Mouse (Mus musculus): ENCODE results near the gene Hdac5. TPM values are rescaled to one million over a fixed set of nuclear protein-coding genes. Genes with fewer than 3 reads are reported as not detected.
A peak's percentile ranks its signal among the peaks of the same experiment; 100 is the strongest.

The Hdac5 gene
- polyA plus RNA-seq, 1 experiment: 102 TPM

DNA sequence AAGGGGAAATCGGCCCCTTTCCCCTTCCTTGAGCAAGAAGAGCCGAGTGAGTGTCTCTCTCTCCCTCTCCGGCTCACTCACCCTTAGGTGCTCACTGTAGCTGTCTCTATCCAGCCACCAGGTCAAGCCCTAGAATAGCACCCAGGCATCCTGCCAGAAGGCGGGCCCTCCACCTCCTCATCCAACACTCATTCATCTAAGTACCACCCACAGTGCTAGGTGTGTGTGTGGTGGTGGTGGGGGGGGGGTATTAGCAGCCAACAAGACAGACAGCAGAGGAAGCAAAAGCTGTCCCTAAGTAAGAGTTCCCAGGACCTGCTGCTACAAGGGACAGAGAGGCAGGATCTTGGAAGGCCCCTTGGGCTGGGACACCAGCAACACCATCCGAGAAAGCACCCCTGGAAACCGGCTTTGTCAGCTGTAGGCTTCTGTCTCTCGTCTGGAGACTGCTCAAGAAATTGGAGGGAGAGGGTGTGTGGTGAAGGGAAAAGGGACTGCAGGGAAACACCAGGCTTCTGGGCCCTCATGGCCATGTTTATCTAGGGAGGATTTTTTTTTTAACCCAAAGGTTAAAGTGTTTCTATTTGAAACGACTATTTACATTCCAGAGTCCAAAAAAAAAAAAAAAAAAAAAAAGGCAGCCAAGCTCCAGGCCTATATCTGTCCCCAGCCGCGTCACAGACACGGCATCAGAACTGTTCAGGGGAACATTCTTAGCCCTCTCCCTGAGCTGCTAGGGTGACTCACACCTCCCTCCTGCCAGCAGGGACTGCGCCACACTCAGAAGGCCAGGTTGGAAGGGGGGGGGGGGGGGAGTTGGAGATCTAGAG is 13.7 kb downstream of the Hdac5 start:
- Histone ChIP-seq H3K36me3 (ENCODE audit: control insufficient read depth, insufficient read depth, low read length) (peaks cover 2% of the 10 kb centered on the region; the same call in 1 of the 2 replicates), H3K27me3 (ENCODE audit: control insufficient read depth, insufficient read depth, low read length) (no peaks in the 10 kb centered on the region), H3K4me1 (ENCODE audit: control insufficient read depth, insufficient read depth, insufficient read length, low read length) (peaks cover 51% of the 10 kb centered on the region), H3K27ac (ENCODE audit: insufficient read depth, low read depth, low read length) (peak overlapping the region; percentile 60), H3K4me3 (ENCODE audit: low read depth, low read length) (no peak overlapping the region)
- no peak for TF ChIP-seq CTCF (IDR thresholded peaks at IDR 0.05; ENCODE audit: extremely low read depth, insufficient read length, insufficient replicate concordance, low read depth, low read length)
- no peak for TF ChIP-seq POLR2A (IDR thresholded peaks at IDR 0.05; ENCODE audit: low read depth, low read length)
- WGBS: 11% methylated on average over 12 of the region's 12 CpGs

- Histone ChIP-seq H3K36me3 (ENCODE audit: control insufficient read depth, insufficient read depth, low read length) (peaks cover 2% of the 10 kb centered on the region; the same call in 1 of the 2 replicates), H3K27ac (ENCODE audit: insufficient read depth, low read depth, low read length) (peak overlapping the region; percentile 60; the same call in 1 of the 2 replicates), H3K4me3 (ENCODE audit: low read depth, low read length) (no peak overlapping the region), H3K27me3 (ENCODE audit: control insufficient read depth, insufficient read depth, low read length) (no peaks in the 10 kb centered on the region), H3K4me1 (ENCODE audit: control insufficient read depth, insufficient read depth, insufficient read length, low read length) (peaks cover 50% of the 10 kb centered on the region)
- no peak for TF ChIP-seq POLR2A (IDR thresholded peaks at IDR 0.05; ENCODE audit: low read depth, low read length)
- TF ChIP-seq CTCF (IDR thresholded peaks at IDR 0.05; ENCODE audit: extremely low read depth, insufficient read length, insufficient replicate concordance, low read depth, low read length): no peak
- 53% methylated on average over 11 of the region's 11 CpGs for WGBS
These were observed 14.5 kb downstream of the Hdac5 start for GRCm38 (mm10) chr11:102215511-102215910.

- Histone ChIP-seq H3K4me1 (ENCODE audit: control insufficient read depth, insufficient read depth, insufficient read length, low read length) (peaks cover 47% of the 10 kb centered on the region), H3K36me3 (ENCODE audit: control insufficient read depth, insufficient read depth, low read length) (peaks cover 2% of the 10 kb centered on the region; the same call in 1 of the 2 replicates), H3K4me3 (ENCODE audit: low read depth, low read length) (no peak overlapping the region), H3K27me3 (ENCODE audit: control insufficient read depth, insufficient read depth, low read length) (no peaks in the 10 kb centered on the region), H3K27ac (ENCODE audit: insufficient read depth, low read depth, low read length) (no peak overlapping the region)
- no peak for TF ChIP-seq CTCF (IDR thresholded peaks at IDR 0.05; ENCODE audit: extremely low read depth, insufficient read length, insufficient replicate concordance, low read depth, low read length)
- TF ChIP-seq POLR2A (IDR thresholded peaks at IDR 0.05; ENCODE audit: low read depth, low read length): no peak
- 57% methylated on average over 10 of the region's 10 CpGs for WGBS
These were observed 15.4 kb downstream of the Hdac5 start for GRCm38 (mm10) chr11:102214430-102215156.

GRCm38 (mm10) chr11:102211936-102212341 is 18.0 kb downstream of the Hdac5 start:
- no peak for TF ChIP-seq POLR2A (IDR thresholded peaks at IDR 0.05; ENCODE audit: low read depth, low read length)
- TF ChIP-seq CTCF (IDR thresholded peaks at IDR 0.05; ENCODE audit: extremely low read depth, insufficient read length, insufficient replicate concordance, low read depth, low read length): no peak
- Histone ChIP-seq H3K4me3 (ENCODE audit: low read depth, low read length) (no peak overlapping the region), H3K36me3 (ENCODE audit: control insufficient read depth, insufficient read depth, low read length) (peaks cover 2% of the 10 kb centered on the region; the same call in 1 of the 2 replicates), H3K27ac (ENCODE audit: insufficient read depth, low read depth, low read length) (no peak overlapping the region), H3K4me1 (ENCODE audit: control insufficient read depth, insufficient read depth, insufficient read length, low read length) (peaks cover 34% of the 10 kb centered on the region), H3K27me3 (ENCODE audit: control insufficient read depth, insufficient read depth, low read length) (no peaks in the 10 kb centered on the region)
- WGBS: 72% methylated on average over 18 of the region's 18 CpGs

DNA sequence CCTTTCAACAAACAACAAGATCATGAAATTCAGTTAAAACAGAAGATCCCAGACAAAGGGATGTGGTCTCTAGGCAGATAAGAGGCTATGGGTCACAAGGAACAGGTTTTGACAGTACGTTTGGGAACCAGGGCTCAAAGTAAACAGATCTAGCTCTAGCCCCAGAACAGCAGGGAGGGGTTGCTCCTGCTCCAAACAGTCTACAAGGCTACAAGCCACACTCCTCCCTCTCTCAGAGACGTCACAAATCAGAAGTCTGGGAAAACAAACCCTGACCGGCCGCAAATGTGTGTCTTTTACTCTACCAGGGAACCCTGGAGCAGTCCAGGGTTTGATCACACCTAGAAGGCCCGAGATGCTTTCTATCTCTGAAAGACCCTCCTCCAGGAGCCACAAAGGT is 19.0 kb downstream of the Hdac5 start:
- Histone ChIP-seq H3K36me3 (ENCODE audit: control insufficient read depth, insufficient read depth, low read length) (peaks cover 8% of the 10 kb centered on the region; the same call in 1 of the 2 replicates), H3K4me3 (ENCODE audit: low read depth, low read length) (no peak overlapping the region), H3K4me1 (ENCODE audit: control insufficient read depth, insufficient read depth, insufficient read length, low read length) (peaks cover 28% of the 10 kb centered on the region), H3K27me3 (ENCODE audit: control insufficient read depth, insufficient read depth, low read length) (no peaks in the 10 kb centered on the region), H3K27ac (ENCODE audit: insufficient read depth, low read depth, low read length) (0 out of 2 replicates have a peak overlapping the region, but pooled peaks have one; percentile 3)
- TF ChIP-seq POLR2A (IDR thresholded peaks at IDR 0.05; ENCODE audit: low read depth, low read length) (no peak), CTCF (IDR thresholded peaks at IDR 0.05; ENCODE audit: extremely low read depth, insufficient read length, insufficient replicate concordance, low read depth, low read length) (no peak)
- 69% methylated on average over 5 of the region's 5 CpGs for WGBS

GRCm38 (mm10) chr11:102210185-102210584 is 19.8 kb downstream of the Hdac5 start:
- 62% methylated on average over 3 of the region's 3 CpGs for WGBS
- H3K4me1 ChIP-seq (ENCODE audit: control insufficient read depth, insufficient read depth, insufficient read length, low read length): peaks cover 22% of the 10 kb centered on the region
- TF ChIP-seq CTCF (IDR thresholded peaks at IDR 0.05; ENCODE audit: extremely low read depth, insufficient read length, insufficient replicate concordance, low read depth, low read length) (no peak), POLR2A (IDR thresholded peaks at IDR 0.05; ENCODE audit: low read depth, low read length) (no peak)

GRCm38 (mm10) chr11:102209742-102210141 is 20.2 kb downstream of the Hdac5 start:
- WGBS: 2% methylated on average over 2 of the region's 2 CpGs
- TF ChIP-seq CTCF (IDR thresholded peaks at IDR 0.05; ENCODE audit: extremely low read depth, insufficient read length, insufficient replicate concordance, low read depth, low read length) (peak; percentile 75; the same call in 1 of the 2 replicates), POLR2A (IDR thresholded peaks at IDR 0.05; ENCODE audit: low read depth, low read length) (no peak)
- Histone ChIP-seq H3K4me1 (ENCODE audit: control insufficient read depth, insufficient read depth, insufficient read length, low read length) (peaks cover 20% of the 10 kb centered on the region), H3K27me3 (ENCODE audit: control insufficient read depth, insufficient read depth, low read length) (no peaks in the 10 kb centered on the region), H3K36me3 (ENCODE audit: control insufficient read depth, insufficient read depth, low read length) (peaks cover 8% of the 10 kb centered on the region; the same call in 1 of the 2 replicates), H3K27ac (ENCODE audit: insufficient read depth, low read depth, low read length) (no peak overlapping the region), H3K4me3 (ENCODE audit: low read depth, low read length) (no peak overlapping the region)

More at GRCm38 (mm10) chr11:102210185-102210584, 19.8 kb downstream of the Hdac5 start:
- H3K27ac ChIP-seq (ENCODE audit: insufficient read depth, low read depth, low read length): no peak overlapping the region
- peaks cover 8% of the 10 kb centered on the region; the same call in 1 of the 2 replicates for H3K36me3 ChIP-seq (ENCODE audit: control insufficient read depth, insufficient read depth, low read length)
- no peak overlapping the region for H3K4me3 ChIP-seq (ENCODE audit: low read depth, low read length)
- H3K27me3 ChIP-seq (ENCODE audit: control insufficient read depth, insufficient read depth, low read length): no peaks in the 10 kb centered on the region
